Mouse (Mus musculus): ENCODE measurements around the gene Zdhhc25. TPM values are rescaled to one million over a fixed set of nuclear protein-coding genes. Genes with fewer than 3 reads are reported as not detected.

Gene Zdhhc25
- total RNA-seq, 1 experiment = not detected

GRCm38 (mm10) chr15:88605415-88605785 is 5.3 kb downstream of the Zdhhc25 start:
- H3K9ac ChIP-seq (ENCODE audit: insufficient read depth, low read depth, low read length, poor library complexity, severe bottlenecking) = no peak overlapping the region
- no peak overlapping the region for H3K4me3 ChIP-seq (ENCODE audit: insufficient read depth in 1 of 2, low read depth in 1 of 2, low read length in 2 of 2, poor library complexity in 1 of 2, severe bottlenecking in 1 of 2)
- no peaks in the 10 kb centered on the region for H3K36me3 ChIP-seq (ENCODE audit: control insufficient read depth, insufficient read depth, low read length, poor library complexity, severe bottlenecking)
- in situ Hi-C loops (cut with MboI; ENCODE audit: low sequenced_read_pairs in 2 of 2, unreplicated experiment in 2 of 2) = no loop called here
- TF ChIP-seq ZC3H11A (IDR thresholded peaks at IDR 0.05; ENCODE audit: borderline replicate concordance, low read depth, low read length) (no peak), MAFK (IDR thresholded peaks at IDR 0.05; ENCODE audit: insufficient read depth, low read depth, low read length) (no peak), CHD2 (IDR thresholded peaks at IDR 0.05; ENCODE audit: low read depth, low read length) (no peak), HCFC1 (IDR thresholded peaks at IDR 0.05; ENCODE audit: borderline replicate concordance, insufficient read depth, low read length) (no peak), ZNF384 (IDR thresholded peaks at IDR 0.05; ENCODE audit: low read depth, low read length) (no peak)
- no peaks in the 10 kb centered on the region for H3K9me3 ChIP-seq (ENCODE audit: control insufficient read depth, insufficient read depth, low read depth, low read length)
- DNase-seq (ENCODE audit: low read depth, low spot score) = no peak
- H3K27ac ChIP-seq (ENCODE audit: insufficient read depth, low read depth, low read length, poor library complexity, severe bottlenecking) = no peak overlapping the region
- no peaks in the 10 kb centered on the region for H3K4me1 ChIP-seq (ENCODE audit: control insufficient read depth in 2 of 2, insufficient read depth in 2 of 2, low read length in 2 of 2, poor library complexity in 1 of 2)

- no peaks in the 10 kb centered on the region for H3K36me3 ChIP-seq (ENCODE audit: control insufficient read depth, insufficient read depth, low read length, poor library complexity, severe bottlenecking)
- no peaks in the 10 kb centered on the region for H3K4me1 ChIP-seq (ENCODE audit: control insufficient read depth in 2 of 2, insufficient read depth in 2 of 2, low read length in 2 of 2, poor library complexity in 1 of 2)
- DNase-seq (ENCODE audit: low read depth, low spot score) = no peak
- no peak overlapping the region for H3K9ac ChIP-seq (ENCODE audit: insufficient read depth, low read depth, low read length, poor library complexity, severe bottlenecking)
- in situ Hi-C loops (cut with MboI; ENCODE audit: low sequenced_read_pairs in 2 of 2, unreplicated experiment in 2 of 2) = no loop called here
- TF ChIP-seq MAFK (IDR thresholded peaks at IDR 0.05; ENCODE audit: insufficient read depth, low read depth, low read length) = no peak
- TF ChIP-seq ZNF384 (IDR thresholded peaks at IDR 0.05; ENCODE audit: low read depth, low read length) = no peak
- TF ChIP-seq ZC3H11A (IDR thresholded peaks at IDR 0.05; ENCODE audit: borderline replicate concordance, low read depth, low read length) = no peak
- no peak for TF ChIP-seq HCFC1 (IDR thresholded peaks at IDR 0.05; ENCODE audit: borderline replicate concordance, insufficient read depth, low read length)
- TF ChIP-seq CHD2 (IDR thresholded peaks at IDR 0.05; ENCODE audit: low read depth, low read length) = no peak
- no peak overlapping the region for H3K27ac ChIP-seq (ENCODE audit: insufficient read depth, low read depth, low read length, poor library complexity, severe bottlenecking)
- no peak overlapping the region for H3K4me3 ChIP-seq (ENCODE audit: insufficient read depth in 1 of 2, low read depth in 1 of 2, low read length in 2 of 2, poor library complexity in 1 of 2, severe bottlenecking in 1 of 2)
- no peaks in the 10 kb centered on the region for H3K9me3 ChIP-seq (ENCODE audit: control insufficient read depth, insufficient read depth, low read depth, low read length)
Measured at GRCm38 (mm10) chr15:88617125-88617524, 17.0 kb downstream of the Zdhhc25 start.

GRCm38 (mm10) chr15:88618008-88618773 is 18.1 kb downstream of the Zdhhc25 start:
- TF ChIP-seq MAFK (IDR thresholded peaks at IDR 0.05; ENCODE audit: insufficient read depth, low read depth, low read length) (no peak), HCFC1 (IDR thresholded peaks at IDR 0.05; ENCODE audit: borderline replicate concordance, insufficient read depth, low read length) (no peak), ZNF384 (IDR thresholded peaks at IDR 0.05; ENCODE audit: low read depth, low read length) (no peak), ZC3H11A (IDR thresholded peaks at IDR 0.05; ENCODE audit: borderline replicate concordance, low read depth, low read length) (no peak), CHD2 (IDR thresholded peaks at IDR 0.05; ENCODE audit: low read depth, low read length) (no peak)
- DNase-seq (ENCODE audit: low read depth, low spot score) = no peak
- Histone ChIP-seq H3K9me3 (ENCODE audit: control insufficient read depth, insufficient read depth, low read depth, low read length) (no peaks in the 10 kb centered on the region), H3K36me3 (ENCODE audit: control insufficient read depth, insufficient read depth, low read length, poor library complexity, severe bottlenecking) (no peaks in the 10 kb centered on the region), H3K27ac (ENCODE audit: insufficient read depth, low read depth, low read length, poor library complexity, severe bottlenecking) (no peak overlapping the region), H3K9ac (ENCODE audit: insufficient read depth, low read depth, low read length, poor library complexity, severe bottlenecking) (no peak overlapping the region), H3K4me3 (ENCODE audit: insufficient read depth in 1 of 2, low read depth in 1 of 2, low read length in 2 of 2, poor library complexity in 1 of 2, severe bottlenecking in 1 of 2) (no peak overlapping the region), H3K4me1 (ENCODE audit: control insufficient read depth in 2 of 2, insufficient read depth in 2 of 2, low read length in 2 of 2, poor library complexity in 1 of 2) (no peaks in the 10 kb centered on the region)
- in situ Hi-C loops (cut with MboI; ENCODE audit: low sequenced_read_pairs in 2 of 2, unreplicated experiment in 2 of 2) = no loop called here

- in situ Hi-C loops (cut with MboI; ENCODE audit: low sequenced_read_pairs in 2 of 2, unreplicated experiment in 2 of 2) = no loop called here
- H3K4me3 ChIP-seq (ENCODE audit: insufficient read depth in 1 of 2, low read depth in 1 of 2, low read length in 2 of 2, poor library complexity in 1 of 2, severe bottlenecking in 1 of 2) = no peak overlapping the region
- no peak overlapping the region for H3K9ac ChIP-seq (ENCODE audit: insufficient read depth, low read depth, low read length, poor library complexity, severe bottlenecking)
- no peaks in the 10 kb centered on the region for H3K36me3 ChIP-seq (ENCODE audit: control insufficient read depth, insufficient read depth, low read length, poor library complexity, severe bottlenecking)
- no peaks in the 10 kb centered on the region for H3K4me1 ChIP-seq (ENCODE audit: control insufficient read depth in 2 of 2, insufficient read depth in 2 of 2, low read length in 2 of 2, poor library complexity in 1 of 2)
- TF ChIP-seq ZC3H11A (IDR thresholded peaks at IDR 0.05; ENCODE audit: borderline replicate concordance, low read depth, low read length) = no peak
- no peak for TF ChIP-seq HCFC1 (IDR thresholded peaks at IDR 0.05; ENCODE audit: borderline replicate concordance, insufficient read depth, low read length)
- no peak for TF ChIP-seq ZNF384 (IDR thresholded peaks at IDR 0.05; ENCODE audit: low read depth, low read length)
- no peak for TF ChIP-seq MAFK (IDR thresholded peaks at IDR 0.05; ENCODE audit: insufficient read depth, low read depth, low read length)
- no peak for TF ChIP-seq CHD2 (IDR thresholded peaks at IDR 0.05; ENCODE audit: low read depth, low read length)
- DNase-seq (ENCODE audit: low read depth, low spot score) = no peak
- no peak overlapping the region for H3K27ac ChIP-seq (ENCODE audit: insufficient read depth, low read depth, low read length, poor library complexity, severe bottlenecking)
- no peaks in the 10 kb centered on the region for H3K9me3 ChIP-seq (ENCODE audit: control insufficient read depth, insufficient read depth, low read depth, low read length)
Measured at GRCm38 (mm10) chr15:88620017-88620416, 19.9 kb downstream of the Zdhhc25 start.

Measured in ES-E14 (cell line).